Mouse (Mus musculus) spleen, adult 2 months (tissue): ENCODE measurements around the gene Bcl6. TPM values are rescaled to one million over a fixed set of nuclear protein-coding genes. Genes with fewer than 3 reads are reported as not detected.

Source experiments
- DNase-seq, 2 experiments: peaks; one replicate each; pipeline versions ENCODE4 v3.0.0 to v3.0.0-alpha.2; 2012 to 2021; ENCODE audit warnings: low spot score in 2 of 2, low read depth in 1 of 2
- H3K27ac ChIP-seq: fragments of 200-500 bp; 2 replicates; pipeline ENCODE4 v1.5.1; 2012; ENCODE audit warnings: low read length, inconsistent platforms; ENCODE audit not compliant: insufficient read depth
- H3K27me3 ChIP-seq: fragments of 200-500 bp; 2 replicates; pipeline ENCODE4 v1.6.1; 2012; ENCODE audit warnings: mild to moderate bottlenecking, moderate library complexity, low read length, inconsistent platforms; ENCODE audit not compliant: control insufficient read depth, insufficient read depth
- H3K36me3 ChIP-seq: fragments of 200-500 bp; 2 replicates; pipeline ENCODE4 v1.6.1; 2012; ENCODE audit warnings: mild to moderate bottlenecking, low read length, inconsistent platforms; ENCODE audit not compliant: control insufficient read depth, insufficient read depth
- H3K4me1 ChIP-seq: fragments of 200-500 bp; 2 replicates; pipeline ENCODE4 v1.6.1; 2011; ENCODE audit warnings: inconsistent platforms; ENCODE audit not compliant: control insufficient read depth, insufficient read depth, insufficient read length
- H3K4me3 ChIP-seq: fragments of 200-500 bp; 2 replicates; pipeline ENCODE4 v1.5.1; 2011; ENCODE audit warnings: mild to moderate bottlenecking, inconsistent platforms; ENCODE audit not compliant: insufficient read depth, insufficient read length; ENCODE audit errors: extremely low read depth
- CTCF ChIP-seq: fragments of 200-500 bp; IDR thresholded peaks from 2 replicates; pipeline ENCODE4 v1.5.1; 2011; ENCODE audit warnings: mild to moderate bottlenecking, inconsistent platforms; ENCODE audit not compliant: insufficient read depth, insufficient read length, insufficient replicate concordance; ENCODE audit errors: extremely low read depth
- POLR2A ChIP-seq: fragments of 200-500 bp; IDR thresholded peaks from 2 replicates; pipeline ENCODE4 v1.6.1; 2011; ENCODE audit warnings: low read depth, low read length, inconsistent platforms
- WGBS: fragments of 180-500 bp; shearing (Covaris S2); methylation state at CpG from one replicate; pipeline ENCODE4 v1.1.7; 2018; 5-methylcytosine and 5-hydroxymethylcytosine counted together
- polyA plus RNA-seq: library from polyadenylated mRNA; depleted of rRNA; stranded (reverse); fragments of >200 nt; gene quantifications from 2 replicates; pipeline ENCODE4 v1.2.3, GENCODE M21; 2012

Gene Bcl6
- polyA plus RNA-seq, 1 experiment = 24.1 TPM

DNA sequence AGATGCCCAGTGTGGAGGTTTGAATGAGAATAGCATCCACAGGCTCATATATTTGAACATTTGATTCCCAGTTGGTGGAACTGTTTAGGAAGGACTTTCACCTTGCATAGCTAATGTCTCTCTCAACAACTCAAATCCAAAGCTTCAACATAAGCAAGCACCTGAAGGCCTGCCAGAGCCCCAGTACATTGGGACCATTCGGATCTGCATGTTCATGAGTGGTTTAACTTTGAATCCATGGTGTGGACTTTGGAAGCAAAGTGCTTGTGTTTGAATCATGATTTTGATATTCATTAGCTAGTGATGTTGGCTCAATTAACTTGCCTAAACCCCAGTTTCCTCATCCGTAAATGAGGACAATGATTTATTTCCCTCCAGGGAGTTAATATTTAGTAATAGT, 21.2 kb upstream of the Bcl6 start:
- no peak overlapping the region for H3K27ac ChIP-seq

GRCm38 (mm10) chr16:24005928-24006327, 17.3 kb upstream of the Bcl6 start:
- no peak for DNase-seq
- no peaks in the 10 kb centered on the region for H3K27me3 ChIP-seq
- no peaks in the 10 kb centered on the region for H3K36me3 ChIP-seq
- H3K4me1 ChIP-seq = no peaks in the 10 kb centered on the region
- WGBS = 93% methylated on average over 8 of the region's 8 CpGs
- TF ChIP-seq CTCF (no peak), POLR2A (no peak)
- no peak overlapping the region for H3K27ac ChIP-seq
- no peak overlapping the region for H3K4me3 ChIP-seq

More for the DNA sequence above, 21.2 kb upstream of the Bcl6 start:
- WGBS = 95% methylated on average over 2 of the region's 2 CpGs
- no peaks in the 10 kb centered on the region for H3K27me3 ChIP-seq
- DNase-seq = no peak
- 0 out of 2 replicates have a peak, but pooled peaks cover 4% of the 10 kb centered on the region for H3K4me1 ChIP-seq
- TF ChIP-seq POLR2A (no peak), CTCF (no peak)
- no peaks in the 10 kb centered on the region for H3K36me3 ChIP-seq
- no peak overlapping the region for H3K4me3 ChIP-seq

- no peak overlapping the region for H3K27ac ChIP-seq
- TF ChIP-seq POLR2A (no peak), CTCF (no peak)
- no peak for DNase-seq
- peaks cover 13% of the 10 kb centered on the region for H3K4me1 ChIP-seq
- no peaks in the 10 kb centered on the region for H3K27me3 ChIP-seq
- no peaks in the 10 kb centered on the region for H3K36me3 ChIP-seq
- WGBS = 91% methylated on average over 6 of the region's 6 CpGs
- H3K4me3 ChIP-seq = no peak overlapping the region
Observed at GRCm38 (mm10) chr16:23997912-23998311, 9.3 kb upstream of the Bcl6 start.

DNA sequence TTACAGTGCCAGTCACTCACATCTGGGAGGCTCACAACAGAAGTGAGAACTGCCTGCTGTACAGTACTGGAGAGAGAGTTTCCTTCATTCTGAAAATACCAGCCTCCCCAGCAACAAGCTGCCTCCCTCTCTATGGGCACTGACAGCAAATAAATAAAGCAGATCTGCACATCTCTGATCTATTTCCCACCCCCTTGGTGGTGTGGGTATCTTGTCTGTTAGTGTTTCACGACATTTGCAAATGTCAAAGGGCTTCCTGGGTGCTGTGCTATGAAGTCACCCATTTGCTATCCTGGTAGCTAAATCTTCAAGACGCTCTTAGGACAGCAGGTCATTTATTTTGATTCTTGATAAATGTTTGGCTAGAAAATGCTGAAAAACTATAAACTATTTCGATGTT, 8.6 kb upstream of the Bcl6 start:
- Histone ChIP-seq H3K27ac (no peak overlapping the region), H3K4me1 (peaks cover 13% of the 10 kb centered on the region), H3K36me3 (no peaks in the 10 kb centered on the region), H3K4me3 (no peak overlapping the region), H3K27me3 (no peaks in the 10 kb centered on the region)
- TF ChIP-seq POLR2A = no peak
- DNase-seq = no peak
- WGBS = 77% methylated on average over 3 of the region's 3 CpGs

DNA sequence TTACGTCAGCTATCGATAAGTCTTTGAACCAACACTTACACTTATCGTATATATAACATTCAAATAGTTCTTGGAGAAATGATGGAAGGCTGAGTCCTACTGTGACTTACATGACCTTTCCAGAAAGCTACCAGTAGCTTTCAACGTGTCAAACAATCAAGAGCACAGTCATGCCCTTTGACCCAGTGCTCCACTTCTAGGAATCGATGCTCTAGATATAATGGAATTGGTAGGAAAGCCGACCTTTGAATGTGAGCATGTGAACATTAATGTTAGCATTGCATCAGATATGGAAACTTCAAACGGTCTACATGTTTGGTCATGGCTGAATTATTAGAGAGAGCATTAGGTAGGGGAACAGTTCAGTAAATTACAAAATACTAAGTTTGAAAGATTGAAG, 7.7 kb upstream of the Bcl6 start:
- no peak for DNase-seq
- peaks cover 14% of the 10 kb centered on the region for H3K4me1 ChIP-seq
- no peak for TF ChIP-seq POLR2A
- no peak for TF ChIP-seq CTCF
- H3K27me3 ChIP-seq = no peaks in the 10 kb centered on the region
- no peak overlapping the region for H3K4me3 ChIP-seq
- no peak overlapping the region for H3K27ac ChIP-seq
- WGBS = 95% methylated on average over 7 of the region's 7 CpGs
- no peaks in the 10 kb centered on the region for H3K36me3 ChIP-seq

DNA sequence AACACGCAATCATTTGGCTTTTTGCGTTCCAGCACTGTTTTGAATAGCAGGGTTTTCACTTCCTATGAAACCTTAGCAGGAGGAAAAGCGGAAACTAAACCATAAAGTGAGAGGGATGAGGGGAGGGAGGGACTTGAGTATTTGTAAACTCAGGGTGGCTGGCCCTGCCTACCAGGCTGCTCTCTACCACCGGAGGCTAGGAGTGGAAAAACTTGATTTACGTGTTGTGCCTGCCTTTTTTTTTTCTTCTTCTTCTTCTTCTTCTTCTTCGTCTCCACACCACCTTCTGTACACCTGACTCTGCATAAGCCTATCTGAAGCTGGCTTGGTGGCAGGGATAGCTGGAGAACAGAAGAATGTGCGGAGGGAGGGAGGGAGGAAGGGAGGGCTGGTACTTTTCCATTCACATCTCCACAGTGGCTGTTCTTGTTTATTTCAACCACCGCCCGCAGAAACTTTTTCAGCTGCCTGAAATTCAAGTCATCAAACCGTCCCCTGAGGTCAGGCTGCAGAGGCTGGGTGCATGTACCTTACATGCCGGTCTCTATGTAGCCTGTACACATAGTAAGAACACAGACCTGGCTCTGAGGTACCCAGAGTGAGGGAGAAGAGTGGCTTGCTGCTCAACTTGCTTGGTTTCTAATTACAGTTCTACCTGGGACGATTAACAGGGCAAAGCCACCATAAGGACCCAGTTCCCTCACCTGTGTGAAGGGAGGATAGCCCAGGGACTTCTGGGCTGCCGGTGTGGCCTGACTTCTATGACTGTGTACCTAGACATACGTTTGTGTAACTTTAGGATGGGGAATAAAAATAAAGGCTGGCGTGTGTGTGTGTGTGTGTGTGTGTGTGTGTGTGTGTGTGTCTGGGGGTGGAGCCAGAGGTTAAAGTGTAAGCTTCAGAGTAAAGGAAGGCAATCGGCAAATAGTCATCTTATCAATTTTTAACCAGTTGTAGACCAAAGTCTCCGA, 5.0 kb upstream of the Bcl6 start:
- TF ChIP-seq CTCF (no peak), POLR2A (no peak)
- H3K27me3 ChIP-seq = no peaks in the 10 kb centered on the region
- DNase-seq = no peak
- 40% methylated on average over 17 of the region's 17 CpGs for WGBS
- no peaks in the 10 kb centered on the region for H3K36me3 ChIP-seq
- no peak overlapping the region for H3K4me3 ChIP-seq
- H3K27ac ChIP-seq = no peak overlapping the region
- peaks cover 11% of the 10 kb centered on the region for H3K4me1 ChIP-seq
